Mouse (Mus musculus) granulocyte monocyte progenitor cell, adult 5-6 weeks (primary cell): ENCODE results near the gene Sox5. TPM values are rescaled to one million over a fixed set of nuclear protein-coding genes. Genes with fewer than 3 reads are reported as not detected.

Experiments
- ATAC-seq: replicated peaks from 2 replicates; pipeline ENCODE4 v1.8.0; 2016; ENCODE audit warnings: mild to moderate bottlenecking, moderate TSS enrichment, inconsistent platforms; ENCODE audit not compliant: poor library complexity, severe bottlenecking
- total RNA-seq, 2 experiments: library from RNA; stranded (forward) in 1 of 2; stranded (reverse) in 1 of 2; fragments of 200-712, 200-1000 nt in 1 of 2; fragments of >200 nt in 1 of 2; fragmentation: Nextera tagmentation in 1 of 2; gene quantifications; 2 replicates each; pipeline ENCODE4 v1.2.3; 2014 to 2017

Sox5 gene
- total RNA-seq, 2 experiments from 2014 or later = not detected

- no peak for ATAC-seq
Measured at GRCm38 (mm10) chr6:144454291-144455276, 327.2 kb downstream of the Sox5 start.

- ATAC-seq = no peak
Measured at GRCm38 (mm10) chr6:144453605-144454004, 328.2 kb downstream of the Sox5 start.

- ATAC-seq = no peak
Measured at GRCm38 (mm10) chr6:144453147-144453546, 328.6 kb downstream of the Sox5 start.

- ATAC-seq = no peak
Measured at GRCm38 (mm10) chr6:144452200-144452977, 329.4 kb downstream of the Sox5 start.

GRCm38 (mm10) chr6:144451631-144452030, 330.1 kb downstream of the Sox5 start:
- no peak for ATAC-seq

GRCm38 (mm10) chr6:144445761-144446373, 335.9 kb downstream of the Sox5 start:
- no peak for ATAC-seq

GRCm38 (mm10) chr6:144444367-144444766, 337.4 kb downstream of the Sox5 start:
- no peak for ATAC-seq

- ATAC-seq = no peak
Measured at GRCm38 (mm10) chr6:144443681-144444080, 338.1 kb downstream of the Sox5 start.

GRCm38 (mm10) chr6:144429276-144429675, 352.5 kb downstream of the Sox5 start:
- no peak for ATAC-seq

- no peak for ATAC-seq
Measured at GRCm38 (mm10) chr6:144408030-144408429, 373.7 kb downstream of the Sox5 start.

GRCm38 (mm10) chr6:144398115-144398514, 383.7 kb downstream of the Sox5 start:
- ATAC-seq = no peak

- ATAC-seq = no peak
Measured at GRCm38 (mm10) chr6:144393151-144393550, 388.6 kb downstream of the Sox5 start.

- no peak for ATAC-seq
Measured at GRCm38 (mm10) chr6:144389333-144390054, 392.3 kb downstream of the Sox5 start.

- ATAC-seq = no peak
Measured at GRCm38 (mm10) chr6:144387539-144388255, 394.1 kb downstream of the Sox5 start.

GRCm38 (mm10) chr6:144380641-144381040, 401.1 kb downstream of the Sox5 start:
- ATAC-seq = no peak

- no peak for ATAC-seq
Measured at GRCm38 (mm10) chr6:144380171-144380570, 401.6 kb downstream of the Sox5 start.

- ATAC-seq = no peak
Measured at GRCm38 (mm10) chr6:144374810-144375209, 407.0 kb downstream of the Sox5 start.

GRCm38 (mm10) chr6:144370699-144371098, 411.1 kb downstream of the Sox5 start:
- ATAC-seq = peak; percentile 37; the same call in 1 of the 2 replicates

GRCm38 (mm10) chr6:144367626-144368077, 414.1 kb downstream of the Sox5 start:
- ATAC-seq = no peak
